Mouse (Mus musculus): ENCODE results near the gene Gucy1b2. TPM values are rescaled to one million over a fixed set of nuclear protein-coding genes. Genes with fewer than 3 reads are reported as not detected.

Gucy1b2 gene
- polyA plus RNA-seq, 1 experiment from 2014 or later = not detected

GRCm38 (mm10) chr14:62353793-62354192 lies 102.3 kb downstream of the Gucy1b2 start:
- no peak overlapping the region for H3K27ac ChIP-seq (replicated peaks)
- WGBS = 88% methylated on average over 5 of the region's 5 CpGs
- no peak overlapping the region for H3K4me2 ChIP-seq (replicated peaks; ENCODE audit: low read depth)
- no peak for ATAC-seq (ENCODE audit: low FRiP score, low TSS enrichment)
- H3K27me3 ChIP-seq (ENCODE audit: control insufficient read depth, insufficient read depth, low read length) = no peaks in the 10 kb centered on the region
- no peak overlapping the region for H3K9ac ChIP-seq (ENCODE audit: low read length)
- no peaks in the 10 kb centered on the region for H3K4me1 ChIP-seq (replicated peaks; ENCODE audit: control insufficient read depth, insufficient read depth)
- TF ChIP-seq CTCF (IDR thresholded peaks at IDR 0.05; ENCODE audit: low read depth) (no peak), EP300 (optimal IDR thresholded peaks at IDR 0.05) (no peak)
- H3K36me3 ChIP-seq (ENCODE audit: control insufficient read depth, insufficient read depth, low read length) = no peaks in the 10 kb centered on the region; the same call in 1 of the 2 replicates
- H3K9me3 ChIP-seq (ENCODE audit: control insufficient read depth, low read length) = no peaks in the 10 kb centered on the region
- DNase-seq (ENCODE audit: low spot score) = no peak
- no peak overlapping the region for H3K4me3 ChIP-seq (ENCODE audit: low read depth, low read length)

DNA sequence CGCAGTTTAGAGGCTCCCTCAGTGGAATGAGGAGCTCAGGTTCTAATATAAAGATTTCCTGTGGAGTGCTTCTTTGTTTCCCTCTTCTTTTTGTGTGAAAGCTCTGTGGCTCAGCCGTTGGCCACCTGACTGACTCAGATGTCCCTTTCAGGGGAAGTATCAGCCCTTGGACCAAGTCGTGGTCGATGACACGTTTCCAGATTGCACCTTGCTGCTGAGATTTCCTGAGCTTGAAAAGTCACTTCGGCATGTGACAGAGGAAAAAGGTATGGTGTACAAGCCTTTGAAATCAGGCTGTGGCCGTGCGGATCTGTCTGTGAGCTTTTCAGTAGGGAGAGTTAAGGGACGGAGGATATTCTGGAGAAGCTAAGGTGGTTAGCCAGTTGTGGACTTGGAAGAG lies 102.7 kb downstream of the Gucy1b2 start:
- ATAC-seq (ENCODE audit: low FRiP score, low TSS enrichment) (no peak), DNase-seq (ENCODE audit: low spot score) (no peak)
- no peaks in the 10 kb centered on the region for H3K27me3 ChIP-seq (ENCODE audit: control insufficient read depth, insufficient read depth, low read length)
- TF ChIP-seq EP300 (optimal IDR thresholded peaks at IDR 0.05) = no peak
- TF ChIP-seq CTCF (IDR thresholded peaks at IDR 0.05; ENCODE audit: low read depth) = no peak
- 87% methylated on average over 9 of the region's 9 CpGs for WGBS
- H3K4me1 ChIP-seq (replicated peaks; ENCODE audit: control insufficient read depth, insufficient read depth) = no peaks in the 10 kb centered on the region
- H3K36me3 ChIP-seq (ENCODE audit: control insufficient read depth, insufficient read depth, low read length) = no peaks in the 10 kb centered on the region; the same call in 1 of the 2 replicates
- H3K9ac ChIP-seq (ENCODE audit: low read length) = no peak overlapping the region
- no peak overlapping the region for H3K4me2 ChIP-seq (replicated peaks; ENCODE audit: low read depth)
- H3K4me3 ChIP-seq (ENCODE audit: low read depth, low read length) = no peak overlapping the region
- H3K9me3 ChIP-seq (ENCODE audit: control insufficient read depth, low read length) = no peaks in the 10 kb centered on the region
- H3K27ac ChIP-seq (replicated peaks) = no peak overlapping the region

GRCm38 (mm10) chr14:62350890-62351289 lies 105.2 kb downstream of the Gucy1b2 start:
- Histone ChIP-seq H3K4me3 (ENCODE audit: low read depth, low read length) (no peak overlapping the region), H3K4me2 (replicated peaks; ENCODE audit: low read depth) (no peak overlapping the region), H3K27ac (replicated peaks) (no peak overlapping the region), H3K9me3 (ENCODE audit: control insufficient read depth, low read length) (no peaks in the 10 kb centered on the region), H3K4me1 (replicated peaks; ENCODE audit: control insufficient read depth, insufficient read depth) (no peaks in the 10 kb centered on the region), H3K9ac (ENCODE audit: low read length) (no peak overlapping the region), H3K36me3 (ENCODE audit: control insufficient read depth, insufficient read depth, low read length) (no peaks in the 10 kb centered on the region; the same call in 1 of the 2 replicates), H3K27me3 (ENCODE audit: control insufficient read depth, insufficient read depth, low read length) (no peaks in the 10 kb centered on the region)
- 92% methylated on average over 3 of the region's 3 CpGs for WGBS
- TF ChIP-seq EP300 (optimal IDR thresholded peaks at IDR 0.05) (no peak), CTCF (IDR thresholded peaks at IDR 0.05; ENCODE audit: low read depth) (no peak)
- no peak for ATAC-seq (ENCODE audit: low FRiP score, low TSS enrichment)
- no peak for DNase-seq (ENCODE audit: low spot score)

- no peaks in the 10 kb centered on the region for H3K9me3 ChIP-seq (ENCODE audit: control insufficient read depth, low read length)
- H3K27me3 ChIP-seq (ENCODE audit: control insufficient read depth, insufficient read depth, low read length) = no peaks in the 10 kb centered on the region
- WGBS = 77% methylated on average over 4 of the region's 4 CpGs
- no peaks in the 10 kb centered on the region; the same call in 1 of the 2 replicates for H3K36me3 ChIP-seq (ENCODE audit: control insufficient read depth, insufficient read depth, low read length)
- H3K4me2 ChIP-seq (replicated peaks; ENCODE audit: low read depth) = no peak overlapping the region
- H3K4me3 ChIP-seq (ENCODE audit: low read depth, low read length) = no peak overlapping the region
- H3K9ac ChIP-seq (ENCODE audit: low read length) = no peak overlapping the region
- TF ChIP-seq EP300 (optimal IDR thresholded peaks at IDR 0.05) (no peak), CTCF (IDR thresholded peaks at IDR 0.05; ENCODE audit: low read depth) (no peak)
- no peak overlapping the region for H3K27ac ChIP-seq (replicated peaks)
- DNase-seq (ENCODE audit: low spot score) = no peak
- no peaks in the 10 kb centered on the region for H3K4me1 ChIP-seq (replicated peaks; ENCODE audit: control insufficient read depth, insufficient read depth)
- ATAC-seq (ENCODE audit: low FRiP score, low TSS enrichment) = no peak
Measured at GRCm38 (mm10) chr14:62350186-62350585, 105.9 kb downstream of the Gucy1b2 start.

- WGBS = 81% methylated on average over 5 of the region's 5 CpGs
- no peak overlapping the region for H3K4me2 ChIP-seq (replicated peaks; ENCODE audit: low read depth)
- no peaks in the 10 kb centered on the region; the same call in 1 of the 2 replicates for H3K36me3 ChIP-seq (ENCODE audit: control insufficient read depth, insufficient read depth, low read length)
- DNase-seq (ENCODE audit: low spot score) = no peak
- no peak overlapping the region for H3K27ac ChIP-seq (replicated peaks)
- TF ChIP-seq CTCF (IDR thresholded peaks at IDR 0.05; ENCODE audit: low read depth) (no peak), EP300 (optimal IDR thresholded peaks at IDR 0.05) (no peak)
- ATAC-seq (ENCODE audit: low FRiP score, low TSS enrichment) = no peak
- H3K4me3 ChIP-seq (ENCODE audit: low read depth, low read length) = no peak overlapping the region
- no peaks in the 10 kb centered on the region for H3K27me3 ChIP-seq (ENCODE audit: control insufficient read depth, insufficient read depth, low read length)
- H3K4me1 ChIP-seq (replicated peaks; ENCODE audit: control insufficient read depth, insufficient read depth) = no peaks in the 10 kb centered on the region
- H3K9ac ChIP-seq (ENCODE audit: low read length) = no peak overlapping the region
- no peaks in the 10 kb centered on the region for H3K9me3 ChIP-seq (ENCODE audit: control insufficient read depth, low read length)
Measured at GRCm38 (mm10) chr14:62349786-62350185, 106.3 kb downstream of the Gucy1b2 start.

DNA sequence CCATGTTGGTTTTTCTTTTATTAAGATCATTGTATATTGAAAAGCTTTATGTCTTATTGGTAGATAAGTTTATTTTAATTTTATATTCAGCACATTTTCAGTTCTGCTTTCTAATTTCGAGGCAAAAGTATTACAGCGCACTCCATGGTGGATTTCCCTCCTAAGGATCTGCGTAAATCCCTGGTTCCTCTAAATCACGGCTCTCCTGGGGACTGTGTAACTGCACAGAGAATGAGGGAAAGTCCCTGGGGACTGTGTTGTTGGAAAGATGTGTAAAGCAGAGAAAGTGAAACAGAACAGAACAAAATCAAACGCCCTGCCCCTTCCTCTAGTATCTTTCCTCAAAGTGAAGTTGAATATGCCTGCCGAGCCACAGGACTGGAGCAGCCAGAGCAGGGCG lies 109.0 kb downstream of the Gucy1b2 start:
- TF ChIP-seq CTCF (IDR thresholded peaks at IDR 0.05; ENCODE audit: low read depth) = no peak
- no peak for TF ChIP-seq EP300 (optimal IDR thresholded peaks at IDR 0.05)
- H3K4me2 ChIP-seq (replicated peaks; ENCODE audit: low read depth) = no peak overlapping the region
- 79% methylated on average over 7 of the region's 7 CpGs for WGBS
- no peak for ATAC-seq (ENCODE audit: low FRiP score, low TSS enrichment)
- no peaks in the 10 kb centered on the region for H3K27me3 ChIP-seq (ENCODE audit: control insufficient read depth, insufficient read depth, low read length)
- DNase-seq (ENCODE audit: low spot score) = no peak
- H3K4me1 ChIP-seq (replicated peaks; ENCODE audit: control insufficient read depth, insufficient read depth) = no peaks in the 10 kb centered on the region; the same call in 1 of the 2 replicates
- H3K9me3 ChIP-seq (ENCODE audit: control insufficient read depth, low read length) = no peaks in the 10 kb centered on the region
- H3K36me3 ChIP-seq (ENCODE audit: control insufficient read depth, insufficient read depth, low read length) = no peaks in the 10 kb centered on the region; the same call in 1 of the 2 replicates
- no peak overlapping the region for H3K27ac ChIP-seq (replicated peaks)
- no peak overlapping the region for H3K4me3 ChIP-seq (ENCODE audit: low read depth, low read length)
- no peak overlapping the region for H3K9ac ChIP-seq (ENCODE audit: low read length)

All from stomach, postnatal 0 days (tissue).